Mouse (Mus musculus): ENCODE measurements around the gene Spata21.

Gene Spata21

DNA sequence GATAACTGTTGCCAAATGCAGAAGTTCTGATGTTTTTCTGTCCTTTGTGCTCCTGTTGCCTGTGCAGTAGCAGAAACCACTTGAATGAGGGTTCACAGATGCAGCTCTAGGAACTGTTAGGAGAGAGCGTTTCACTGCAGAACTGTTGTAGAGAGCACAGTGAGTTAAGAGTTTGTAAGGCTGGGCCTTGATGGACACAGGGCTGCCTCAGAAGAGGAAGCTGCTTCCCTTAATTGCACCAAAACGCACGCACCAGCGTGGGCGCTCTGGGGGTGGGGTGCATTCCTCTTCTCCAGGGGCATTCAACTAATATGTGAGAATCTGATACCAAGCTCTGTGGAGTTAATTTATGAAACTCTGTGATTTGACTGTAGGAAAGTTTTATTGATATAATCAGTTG is 71.5 kb downstream of the Spata21 start:
- DNase-seq = no peak

GRCm38 (mm10) chr4:141160193-141160592 is 72.1 kb downstream of the Spata21 start:
- no peak for DNase-seq

- DNase-seq = no peak
These were observed 73.6 kb downstream of the Spata21 start for GRCm38 (mm10) chr4:141161699-141162208.
